Mouse (Mus musculus): ENCODE results near the gene Susd6. TPM values are rescaled to one million over a fixed set of nuclear protein-coding genes. Genes with fewer than 3 reads are reported as not detected.

Gene Susd6
- total and polyA plus RNA-seq, 3 experiments, result 7.8 to 11.0 (median 8.7) TPM

GRCm38 (mm10) chr12:80854671-80855070, 64.4 kb downstream of the Susd6 start:
- H3K9me3 ChIP-seq (replicated peaks; ENCODE audit: low read length), result no peaks in the 10 kb centered on the region
- H3K79me2 ChIP-seq (replicated peaks; ENCODE audit: control insufficient read depth, extremely low read depth, insufficient read depth, poor library complexity, severe bottlenecking), result 0 out of 2 replicates have a peak, but pooled peaks cover 2% of the 10 kb centered on the region
- dilution Hi-C loops (cut with MboI; ENCODE audit: extremely low pct_ligation_motif_present, extremely low pct_unique_long_range_greater_than_20kb, low sequenced_read_pairs) (no loop called here), in situ Hi-C loops (cut with MboI; ENCODE audit: low pct_ligation_motif_present, low pct_unique_long_range_greater_than_20kb, low sequenced_read_pairs) (no loop called here)
- no peak for TF ChIP-seq JUND (conservative IDR thresholded peaks at IDR 0.05; ENCODE audit: low read depth, low read length)
- TF ChIP-seq KAT2A (IDR thresholded peaks at IDR 0.05; ENCODE audit: insufficient replicate concordance, low read length), result no peak
- TF ChIP-seq EP300 (IDR thresholded peaks at IDR 0.05; ENCODE audit: low read length), result no peak
- no peaks in the 10 kb centered on the region for H3K27me3 ChIP-seq (replicated peaks)
- no peak overlapping the region for H3K4me2 ChIP-seq (ENCODE audit: insufficient read depth, low read depth, poor library complexity, severe bottlenecking)
- H3K36me3 ChIP-seq (replicated peaks in 1 of 2; ENCODE audit: control insufficient read depth in 1 of 2, insufficient read depth in 1 of 2, low read length in 1 of 2), result peaks cover 0 to 18% of the 10 kb centered on the region in 2 experiments
- H3K9ac ChIP-seq (ENCODE audit: insufficient read depth, low read depth), result no peak overlapping the region
- DNase-seq (ENCODE audit: extremely low read depth), result no peak
- no peak overlapping the region for H3K27ac ChIP-seq (ENCODE audit: insufficient read depth, low read depth)
- peaks cover 0 to 11% of the 10 kb centered on the region in 2 experiments; a peak in 2 of 4 replicates for H3K4me1 ChIP-seq (ENCODE audit: control insufficient read depth in 1 of 2, insufficient read depth in 2 of 2)
- H3K4me3 ChIP-seq (replicated peaks in 1 of 3; ENCODE audit: low read depth in 2 of 3, low read length in 2 of 3, poor library complexity in 1 of 3), result no peak overlapping the region

GRCm38 (mm10) chr12:80855100-80855499, 64.8 kb downstream of the Susd6 start:
- peaks cover 0 to 13% of the 10 kb centered on the region in 2 experiments; a peak in 2 of 4 replicates for H3K4me1 ChIP-seq (ENCODE audit: control insufficient read depth in 1 of 2, insufficient read depth in 2 of 2)
- 0 out of 2 replicates have a peak, but pooled peaks cover 2% of the 10 kb centered on the region for H3K79me2 ChIP-seq (replicated peaks; ENCODE audit: control insufficient read depth, extremely low read depth, insufficient read depth, poor library complexity, severe bottlenecking)
- TF ChIP-seq MYC (IDR thresholded peaks at IDR 0.05; ENCODE audit: low read depth, low read length) (no peak), CHD2 (IDR thresholded peaks at IDR 0.05; ENCODE audit: low read length) (no peak), SMC3 (IDR thresholded peaks at IDR 0.05; ENCODE audit: low read depth, low read length) (no peak), USF1 (IDR thresholded peaks at IDR 0.05; ENCODE audit: low read depth, low read length) (no peak), NRF1 (IDR thresholded peaks at IDR 0.05; ENCODE audit: low read depth, low read length) (no peak), CTCF (conservative IDR thresholded peaks at IDR 0.05 in 1 of 2, IDR thresholded peaks at IDR 0.05 in 1 of 2; ENCODE audit: low read depth in 2 of 2, low read length in 2 of 2) (no peak), CHD1 (IDR thresholded peaks at IDR 0.05; ENCODE audit: low read depth, low read length) (no peak), ZKSCAN1 (IDR thresholded peaks at IDR 0.05; ENCODE audit: borderline replicate concordance, low read depth, low read length) (no peak), NELFE (IDR thresholded peaks at IDR 0.05; ENCODE audit: low read depth, low read length) (no peak), ZNF384 (IDR thresholded peaks at IDR 0.05; ENCODE audit: low read depth, low read length) (no peak)
- in situ Hi-C loops (cut with MboI; ENCODE audit: low pct_ligation_motif_present, low pct_unique_long_range_greater_than_20kb, low sequenced_read_pairs) (no loop called here), dilution Hi-C loops (cut with MboI; ENCODE audit: extremely low pct_ligation_motif_present, extremely low pct_unique_long_range_greater_than_20kb, low sequenced_read_pairs) (no loop called here)
- H3K27me3 ChIP-seq (replicated peaks), result no peaks in the 10 kb centered on the region
- no peak overlapping the region for H3K4me2 ChIP-seq (ENCODE audit: insufficient read depth, low read depth, poor library complexity, severe bottlenecking)
- H3K9ac ChIP-seq (ENCODE audit: insufficient read depth, low read depth), result no peak overlapping the region
- no peak overlapping the region for H3K27ac ChIP-seq (ENCODE audit: insufficient read depth, low read depth)
- H3K36me3 ChIP-seq (replicated peaks in 1 of 2; ENCODE audit: control insufficient read depth in 1 of 2, insufficient read depth in 1 of 2, low read length in 1 of 2), result peaks cover 0 to 20% of the 10 kb centered on the region in 2 experiments
- no peak for DNase-seq (ENCODE audit: extremely low read depth)
- H3K4me3 ChIP-seq (replicated peaks in 1 of 3; ENCODE audit: low read depth in 2 of 3, low read length in 2 of 3, poor library complexity in 1 of 3), result no peak overlapping the region
- no peaks in the 10 kb centered on the region for H3K9me3 ChIP-seq (replicated peaks; ENCODE audit: low read length)

- H3K4me2 ChIP-seq (ENCODE audit: insufficient read depth, low read depth, poor library complexity, severe bottlenecking), result no peak overlapping the region
- no peak overlapping the region for H3K27ac ChIP-seq (ENCODE audit: insufficient read depth, low read depth)
- no peak overlapping the region for H3K4me3 ChIP-seq (replicated peaks in 1 of 3; ENCODE audit: low read depth in 2 of 3, low read length in 2 of 3, poor library complexity in 1 of 3)
- H3K36me3 ChIP-seq (replicated peaks in 1 of 2; ENCODE audit: control insufficient read depth in 1 of 2, insufficient read depth in 1 of 2, low read length in 1 of 2), result peaks cover 0 to 20% of the 10 kb centered on the region in 2 experiments
- DNase-seq (ENCODE audit: extremely low read depth), result no peak
- H3K9me3 ChIP-seq (replicated peaks; ENCODE audit: low read length), result no peaks in the 10 kb centered on the region
- no peak for TF ChIP-seq BHLHE40 (IDR thresholded peaks at IDR 0.05; ENCODE audit: low read depth, low read length)
- no peak for TF ChIP-seq ZNF384 (IDR thresholded peaks at IDR 0.05; ENCODE audit: low read depth, low read length)
- peaks cover 0 to 18% of the 10 kb centered on the region in 2 experiments; a peak in 2 of 4 replicates for H3K4me1 ChIP-seq (ENCODE audit: control insufficient read depth in 1 of 2, insufficient read depth in 2 of 2)
- H3K27me3 ChIP-seq (replicated peaks), result no peaks in the 10 kb centered on the region
- H3K9ac ChIP-seq (ENCODE audit: insufficient read depth, low read depth), result no peak overlapping the region
- dilution Hi-C loops (cut with MboI; ENCODE audit: extremely low pct_ligation_motif_present, extremely low pct_unique_long_range_greater_than_20kb, low sequenced_read_pairs), result no loop called here
- in situ Hi-C loops (cut with MboI; ENCODE audit: low pct_ligation_motif_present, low pct_unique_long_range_greater_than_20kb, low sequenced_read_pairs), result no loop called here
- 0 out of 2 replicates have a peak, but pooled peaks cover 4% of the 10 kb centered on the region for H3K79me2 ChIP-seq (replicated peaks; ENCODE audit: control insufficient read depth, extremely low read depth, insufficient read depth, poor library complexity, severe bottlenecking)
These were observed 65.3 kb downstream of the Susd6 start for GRCm38 (mm10) chr12:80855581-80855980.

All from CH12.LX (cell line).